Mouse (Mus musculus): ENCODE measurements around the gene Ncapg. TPM values are rescaled to one million over a fixed set of nuclear protein-coding genes. Genes with fewer than 3 reads are reported as not detected.

Ncapg gene
- total and polyA plus RNA-seq, 2 experiments from 2014 or later: 4.4 to 5.7 TPM

- 49% methylated on average over 5 of the region's 5 CpGs for WGBS
- Histone ChIP-seq H3K36me3 (ENCODE audit: insufficient read depth) (no peaks in the 10 kb centered on the region), H3K27me3 (ENCODE audit: insufficient read depth, low read length) (no peaks in the 10 kb centered on the region), H3K4me3 (ENCODE audit: low read depth, low read length) (0 out of 2 replicates have a peak overlapping the region, but pooled peaks have one; percentile 73), H3K9ac (no peak overlapping the region), H3K4me1 (ENCODE audit: insufficient read depth) (no peaks in the 10 kb centered on the region; the same call in 1 of the 2 replicates), H3K9me3 (ENCODE audit: low read length) (no peaks in the 10 kb centered on the region), H3K4me2 (ENCODE audit: low read depth) (no peak overlapping the region), H3K27ac (ENCODE audit: low read depth, low read length) (no peak overlapping the region)
- no peak for ATAC-seq
- no peak for TF ChIP-seq CTCF (IDR thresholded peaks at IDR 0.05; ENCODE audit: low read depth)
- no peak for DNase-seq
Observed at GRCm38 (mm10) chr5:45670894-45671494, 1.3 kb downstream of the Ncapg start.

DNA sequence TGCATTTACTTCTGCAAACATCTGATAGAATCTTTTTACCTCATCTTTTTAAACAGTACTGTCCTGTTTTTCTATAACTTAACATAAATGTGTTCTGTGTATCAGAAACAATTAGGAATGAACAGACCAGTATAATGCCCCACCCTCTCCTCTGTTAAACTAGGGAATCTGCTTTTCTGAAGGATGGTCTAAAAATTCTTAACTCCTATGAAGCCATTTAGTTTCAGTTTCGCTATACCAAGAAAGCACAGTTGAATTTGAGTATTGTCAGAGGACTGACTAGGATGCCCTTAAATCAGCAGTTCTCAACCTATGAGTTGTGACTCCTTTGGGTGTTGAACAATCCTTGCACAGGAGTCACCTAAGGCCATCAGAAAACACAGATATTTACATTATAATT lies 5.3 kb downstream of the Ncapg start:
- WGBS: 96% methylated on average over 1 of the region's 1 CpGs

DNA sequence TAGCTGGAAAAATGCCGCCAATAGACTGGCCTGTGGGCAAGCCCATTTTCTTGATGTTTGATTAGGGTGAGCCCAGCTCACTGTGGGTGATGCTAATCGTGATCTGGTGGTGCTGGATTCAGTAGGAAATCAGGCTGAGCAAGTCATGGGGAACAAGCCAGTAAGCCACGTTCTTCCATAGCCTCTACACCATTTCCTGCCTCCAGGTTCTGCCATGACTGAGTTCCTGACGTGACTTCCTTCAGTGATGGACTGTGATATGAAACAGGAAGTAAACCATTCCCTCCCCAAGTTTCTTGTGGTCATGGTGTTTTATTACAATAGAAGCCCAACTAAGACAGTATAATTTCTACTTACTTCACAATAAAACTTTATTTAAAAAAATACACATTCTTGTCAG lies 7.9 kb downstream of the Ncapg start:
- H3K9me3 ChIP-seq (ENCODE audit: low read length): no peaks in the 10 kb centered on the region
- no peak for DNase-seq
- H3K27ac ChIP-seq (ENCODE audit: low read depth, low read length): no peak overlapping the region
- H3K27me3 ChIP-seq (ENCODE audit: insufficient read depth, low read length): no peaks in the 10 kb centered on the region
- no peak overlapping the region for H3K4me2 ChIP-seq (ENCODE audit: low read depth)
- H3K4me3 ChIP-seq (ENCODE audit: low read depth, low read length): no peak overlapping the region
- H3K9ac ChIP-seq: no peak overlapping the region
- H3K36me3 ChIP-seq (ENCODE audit: insufficient read depth): no peaks in the 10 kb centered on the region
- no peaks in the 10 kb centered on the region for H3K4me1 ChIP-seq (ENCODE audit: insufficient read depth)
- no peak for TF ChIP-seq CTCF (IDR thresholded peaks at IDR 0.05; ENCODE audit: low read depth)
- no peak for ATAC-seq
- 84% methylated on average over 4 of the region's 4 CpGs for WGBS

More for the DNA sequence above, 5.3 kb downstream of the Ncapg start:
- Histone ChIP-seq H3K36me3 (ENCODE audit: insufficient read depth) (no peaks in the 10 kb centered on the region), H3K27ac (ENCODE audit: low read depth, low read length) (no peak overlapping the region), H3K4me3 (ENCODE audit: low read depth, low read length) (no peak overlapping the region), H3K9me3 (ENCODE audit: low read length) (no peaks in the 10 kb centered on the region), H3K27me3 (ENCODE audit: insufficient read depth, low read length) (no peaks in the 10 kb centered on the region), H3K4me1 (ENCODE audit: insufficient read depth) (no peaks in the 10 kb centered on the region), H3K9ac (no peak overlapping the region), H3K4me2 (ENCODE audit: low read depth) (no peak overlapping the region)
- no peak for TF ChIP-seq CTCF (IDR thresholded peaks at IDR 0.05; ENCODE audit: low read depth)
- ATAC-seq: no peak
- no peak for DNase-seq

- Histone ChIP-seq H3K4me1 (ENCODE audit: insufficient read depth) (no peaks in the 10 kb centered on the region), H3K27me3 (ENCODE audit: insufficient read depth, low read length) (no peaks in the 10 kb centered on the region), H3K9me3 (ENCODE audit: low read length) (no peaks in the 10 kb centered on the region), H3K4me3 (ENCODE audit: low read depth, low read length) (no peak overlapping the region), H3K9ac (no peak overlapping the region), H3K4me2 (ENCODE audit: low read depth) (no peak overlapping the region), H3K36me3 (ENCODE audit: insufficient read depth) (no peaks in the 10 kb centered on the region), H3K27ac (ENCODE audit: low read depth, low read length) (no peak overlapping the region)
- ATAC-seq: no peak
- no peak for DNase-seq
- TF ChIP-seq CTCF (IDR thresholded peaks at IDR 0.05; ENCODE audit: low read depth): no peak
Observed at GRCm38 (mm10) chr5:45679955-45680354, 10.2 kb downstream of the Ncapg start.

GRCm38 (mm10) chr5:45683388-45683787 lies 13.7 kb downstream of the Ncapg start:
- H3K27ac ChIP-seq (ENCODE audit: low read depth, low read length): no peak overlapping the region
- ATAC-seq (no peak), DNase-seq (no peak)
- H3K27me3 ChIP-seq (ENCODE audit: insufficient read depth, low read length): no peaks in the 10 kb centered on the region
- H3K4me2 ChIP-seq (ENCODE audit: low read depth): no peak overlapping the region
- 94% methylated on average over 1 of the region's 1 CpGs for WGBS
- no peak for TF ChIP-seq CTCF (IDR thresholded peaks at IDR 0.05; ENCODE audit: low read depth)
- no peaks in the 10 kb centered on the region for H3K9me3 ChIP-seq (ENCODE audit: low read length)
- no peaks in the 10 kb centered on the region for H3K4me1 ChIP-seq (ENCODE audit: insufficient read depth)
- no peak overlapping the region for H3K9ac ChIP-seq
- no peaks in the 10 kb centered on the region for H3K36me3 ChIP-seq (ENCODE audit: insufficient read depth)
- H3K4me3 ChIP-seq (ENCODE audit: low read depth, low read length): no peak overlapping the region

DNA sequence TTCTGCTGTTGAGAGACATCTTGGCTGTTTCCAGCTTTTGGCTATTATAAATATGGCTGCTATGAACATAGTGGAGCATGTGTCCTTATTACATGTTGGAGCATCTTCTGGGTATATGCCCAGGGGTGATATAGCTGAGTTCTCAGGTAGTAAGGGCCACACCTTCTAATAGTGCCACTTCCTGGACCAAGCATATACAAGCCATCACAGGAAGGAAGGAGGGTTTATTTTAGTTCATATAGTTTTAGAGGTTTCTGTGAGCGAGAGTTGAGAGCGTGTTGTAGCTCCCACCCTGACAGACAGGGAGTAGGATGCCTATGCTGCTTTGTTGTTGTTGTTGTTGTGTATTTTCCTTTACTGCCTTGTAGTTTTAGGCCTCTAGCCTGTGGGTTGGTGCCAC lies 15.5 kb downstream of the Ncapg start:
- H3K9me3 ChIP-seq (ENCODE audit: low read length): no peaks in the 10 kb centered on the region
- H3K27ac ChIP-seq (ENCODE audit: low read depth, low read length): no peak overlapping the region
- ATAC-seq (no peak), DNase-seq (no peak)
- H3K4me2 ChIP-seq (ENCODE audit: low read depth): no peak overlapping the region
- no peaks in the 10 kb centered on the region for H3K4me1 ChIP-seq (ENCODE audit: insufficient read depth)
- no peak overlapping the region for H3K9ac ChIP-seq
- H3K27me3 ChIP-seq (ENCODE audit: insufficient read depth, low read length): no peaks in the 10 kb centered on the region
- no peak for TF ChIP-seq CTCF (IDR thresholded peaks at IDR 0.05; ENCODE audit: low read depth)
- WGBS: 95% methylated on average over 2 of the region's 2 CpGs
- no peaks in the 10 kb centered on the region for H3K36me3 ChIP-seq (ENCODE audit: insufficient read depth)
- H3K4me3 ChIP-seq (ENCODE audit: low read depth, low read length): no peak overlapping the region

DNA sequence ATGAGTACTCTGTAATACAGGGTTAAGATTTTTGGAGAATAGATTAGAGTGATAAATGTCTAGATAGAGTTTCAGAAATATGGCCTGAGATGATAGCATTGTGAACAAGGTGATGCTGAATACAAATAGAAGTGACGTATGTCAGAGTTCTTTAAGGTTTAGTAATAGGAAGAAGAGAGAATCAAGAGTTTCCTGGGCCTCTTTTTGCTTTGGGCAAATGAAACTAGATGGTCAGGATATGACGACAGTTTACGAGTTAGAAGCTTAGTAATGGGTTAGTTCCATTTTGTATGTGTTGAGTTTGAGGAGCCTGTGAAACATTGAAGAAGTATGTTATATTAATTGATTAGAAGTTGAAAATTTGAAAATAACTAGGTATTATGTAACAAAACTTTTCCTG lies 16.5 kb downstream of the Ncapg start:
- Histone ChIP-seq H3K27me3 (ENCODE audit: insufficient read depth, low read length) (no peaks in the 10 kb centered on the region), H3K36me3 (ENCODE audit: insufficient read depth) (no peaks in the 10 kb centered on the region), H3K4me2 (ENCODE audit: low read depth) (no peak overlapping the region), H3K9me3 (ENCODE audit: low read length) (no peaks in the 10 kb centered on the region), H3K27ac (ENCODE audit: low read depth, low read length) (no peak overlapping the region), H3K4me3 (ENCODE audit: low read depth, low read length) (no peak overlapping the region), H3K4me1 (ENCODE audit: insufficient read depth) (no peaks in the 10 kb centered on the region), H3K9ac (no peak overlapping the region)
- ATAC-seq (no peak), DNase-seq (no peak)
- no peak for TF ChIP-seq CTCF (IDR thresholded peaks at IDR 0.05; ENCODE audit: low read depth)
- 93% methylated on average over 3 of the region's 3 CpGs for WGBS

All from forebrain, postnatal 0 days (tissue).